Mouse (Mus musculus) forelimb bud, embryonic 11.5 days (tissue): Measurements from ENCODE around the gene Olfr1381.
"Not testable (repeated sequence)": the region's sequence is repeated elsewhere in the genome, so short reads cannot be mapped to it uniquely, and the experiment has no call there.

Experiments used
- DNase-seq: peaks from one replicate; pipeline ENCODE4 v3.0.0-alpha.2; 2012; ENCODE audit warnings: low read depth, low spot score

The Olfr1381 gene

DNA sequence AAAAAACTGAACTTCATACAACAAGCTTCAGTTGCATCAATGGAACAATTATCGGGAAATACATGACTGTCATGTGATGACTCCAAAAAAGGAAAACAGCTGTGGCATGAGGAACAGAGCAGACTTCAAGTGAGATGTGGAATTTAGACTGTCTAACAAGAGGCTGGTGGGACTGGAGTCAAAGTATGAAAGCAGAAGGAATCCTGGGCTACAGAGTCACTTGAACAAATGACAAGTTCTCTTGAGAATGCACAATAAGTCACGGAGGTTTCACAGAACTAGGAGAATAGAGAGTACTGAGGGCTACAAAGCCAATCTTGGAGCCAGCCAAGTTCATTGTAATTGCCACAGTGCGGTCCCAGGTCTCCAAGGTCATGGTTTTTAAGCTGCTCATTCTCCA is at the start of gene Olfr1381:
Gene Olfr1381, plus strand, starts transcription at position 301 of the 400 bp plus-strand sequence.
- not testable (repeated sequence) for DNase-seq

- no peak for DNase-seq
These were observed 25.2 kb upstream of the Olfr1381 start for GRCm38 (mm10) chr11:49518086-49518485.

- no peak for DNase-seq
These were observed 23.9 kb upstream of the Olfr1381 start, which contains the start of gene Olfr1383 for GRCm38 (mm10) chr11:49519348-49519747. Gene Olfr1383 (plus strand): TSS chr11:49519648.

DNA sequence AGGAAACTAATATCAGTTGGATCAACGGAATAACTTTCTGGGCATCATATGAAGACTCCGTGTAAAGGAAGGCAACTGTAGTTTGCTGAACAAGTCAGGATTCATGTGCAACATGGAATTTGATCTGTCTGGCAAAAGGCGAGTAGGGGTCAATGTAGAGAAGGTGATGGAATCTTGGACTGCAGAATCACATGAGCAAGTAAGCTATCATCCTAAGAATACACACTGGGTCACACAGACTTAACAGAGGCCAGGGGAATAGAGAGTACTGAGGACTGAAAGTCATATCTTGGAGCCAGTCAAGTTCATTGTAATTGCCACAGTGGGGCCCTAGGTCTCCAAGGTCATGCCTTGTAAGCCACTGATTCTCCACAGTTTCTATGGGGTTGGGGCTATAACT is 15.3 kb upstream of the Olfr1381 start, which contains the start of gene Olfr1382:
Gene Olfr1382, plus strand, starts transcription at position 301 of the 400 bp plus-strand sequence.
- DNase-seq = no peak

GRCm38 (mm10) chr11:49532761-49533160 is 10.5 kb upstream of the Olfr1381 start:
- no peak for DNase-seq

- DNase-seq = not testable (repeated sequence)
These were observed 6.6 kb upstream of the Olfr1381 start for GRCm38 (mm10) chr11:49536631-49537030.

- DNase-seq = not testable (repeated sequence)
These were observed 10.8 kb downstream of the Olfr1381 start for GRCm38 (mm10) chr11:49554033-49554432.

DNA sequence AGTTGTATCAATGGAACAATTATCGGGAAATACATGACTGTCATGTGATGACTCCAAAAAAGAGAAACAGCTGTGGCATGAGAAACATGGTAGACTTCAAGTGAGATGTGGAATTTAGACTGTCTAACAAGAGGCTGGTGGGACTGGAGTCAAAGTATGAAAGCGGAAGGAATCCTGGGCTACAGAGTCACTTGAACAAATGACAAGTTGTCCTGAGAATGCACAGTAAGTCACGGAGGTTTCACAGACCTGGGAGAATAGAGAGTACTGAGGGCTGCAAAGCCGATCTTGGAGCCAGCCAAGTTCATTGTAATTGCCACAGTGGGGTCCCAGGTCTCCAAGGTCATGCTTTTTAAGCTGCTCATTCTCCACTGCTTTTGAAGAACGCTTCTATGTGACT is 13.3 kb downstream of the Olfr1381 start, which contains the start of gene Olfr1380:
Gene Olfr1380, plus strand, starts transcription at position 301 of the 400 bp plus-strand sequence.
- not testable (repeated sequence) for DNase-seq

DNA sequence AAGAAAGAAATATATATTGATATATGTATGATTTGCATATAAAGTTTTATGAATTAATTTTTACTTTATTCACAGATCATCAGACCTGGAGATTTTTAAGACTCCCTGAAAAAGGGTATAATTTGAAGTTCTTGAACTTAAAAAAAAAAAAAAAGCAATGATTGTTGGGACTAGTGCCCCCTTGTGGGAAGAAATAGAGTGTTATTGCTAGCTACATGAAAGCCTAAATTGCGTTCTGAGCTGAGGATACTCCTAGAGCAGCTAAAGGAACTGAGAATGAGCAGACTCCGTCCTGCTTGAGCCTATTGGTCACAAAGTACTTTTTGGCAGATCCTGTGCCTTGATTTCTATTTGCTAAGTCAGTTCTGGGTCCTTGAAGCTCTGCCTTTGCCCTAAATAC is 31.8 kb downstream of the Olfr1381 start:
- not testable (repeated sequence) for DNase-seq

DNA sequence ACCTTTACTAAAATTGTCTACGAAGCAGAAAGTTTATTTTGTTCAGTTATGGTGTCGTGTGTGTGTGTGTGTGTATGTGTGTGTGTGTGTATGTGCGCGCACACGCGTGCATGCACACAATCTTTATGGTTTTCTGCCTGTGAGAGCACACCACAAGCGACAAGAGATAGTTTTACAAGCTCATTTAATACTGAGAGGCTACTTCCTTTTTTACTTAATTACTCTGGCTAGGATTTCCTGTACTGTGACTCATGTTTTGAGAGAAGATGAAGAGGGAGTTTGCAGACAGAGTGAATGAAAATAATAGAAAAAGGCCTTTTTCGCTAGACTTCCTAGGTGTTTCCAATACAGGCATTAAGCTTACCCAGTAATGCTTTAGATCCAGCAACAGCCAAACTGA is 37.2 kb downstream of the Olfr1381 start:
- not testable (repeated sequence) for DNase-seq

DNA sequence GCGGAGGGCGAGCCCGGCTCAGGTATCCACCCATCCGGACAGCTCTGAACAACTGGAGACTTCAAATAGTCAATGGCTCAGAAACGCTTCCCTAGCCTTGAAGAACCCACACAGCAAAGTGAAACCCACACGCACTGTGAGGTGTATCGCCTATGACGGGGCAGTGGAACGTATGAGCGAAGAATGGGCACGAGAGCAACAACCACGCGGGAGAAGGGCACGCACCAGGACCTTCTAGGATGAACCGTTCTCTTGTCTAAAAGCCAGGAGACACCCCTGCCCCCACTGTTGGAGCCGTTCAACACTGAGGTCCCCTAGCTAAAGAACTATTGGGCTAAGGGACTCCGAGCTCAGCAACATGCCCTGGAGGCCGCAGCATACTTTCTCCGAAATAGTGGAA is 47.0 kb downstream of the Olfr1381 start:
- DNase-seq = no peak

DNA sequence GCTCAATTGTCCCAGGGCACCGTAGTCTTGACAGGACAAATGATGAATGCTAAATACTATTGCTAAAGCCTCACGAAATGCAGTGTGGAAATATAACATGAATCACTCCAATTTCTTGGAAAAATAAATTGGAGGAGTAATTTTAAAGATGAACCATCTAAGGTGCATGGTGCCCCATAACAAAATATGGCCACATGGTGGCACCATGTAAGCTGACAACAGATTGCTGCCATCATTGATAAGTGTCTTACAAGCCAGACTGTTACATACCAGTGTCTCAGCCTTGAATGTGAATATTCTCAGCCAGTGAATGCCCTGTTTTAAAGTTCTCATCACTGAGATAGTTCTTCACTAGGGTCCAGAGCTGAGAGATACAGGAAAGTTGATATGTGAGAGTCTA is 53.9 kb downstream of the Olfr1381 start:
- not testable (repeated sequence) for DNase-seq
